Mouse (Mus musculus) hindbrain, embryonic 12.5 days (tissue): ENCODE results near the gene Fam172a. TPM values are rescaled to one million over a fixed set of nuclear protein-coding genes. Genes with fewer than 3 reads are reported as not detected.
A peak's percentile ranks its signal among the peaks of the same experiment; 100 is the strongest.

Experiments
- ATAC-seq: fragments of 200-750 bp; cut with Nextera tagmentation; 2 replicates; pipeline ENCODE4 v1.8.0; 2017; ENCODE audit warnings: moderate TSS enrichment; ENCODE audit not compliant: low FRiP score
- H3K27ac ChIP-seq: fragments of 300-500 bp; sonication (generic); 2 replicates; pipeline ENCODE4 v1.5.1; 2016; ENCODE audit warnings: mild to moderate bottlenecking
- H3K27me3 ChIP-seq: fragments of 300-500 bp; sonication (generic); 2 replicates; pipeline ENCODE4 v1.6.1; 2016; ENCODE audit warnings: mild to moderate bottlenecking
- H3K36me3 ChIP-seq: fragments of 300-500 bp; sonication (generic); 2 replicates; pipeline ENCODE4 v1.6.1; 2016; ENCODE audit warnings: mild to moderate bottlenecking
- H3K4me1 ChIP-seq: fragments of 300-500 bp; sonication (generic); 2 replicates; pipeline ENCODE4 v1.6.1; 2016
- H3K4me2 ChIP-seq: fragments of 300-500 bp; sonication (generic); replicated peaks from 2 replicates; pipeline ENCODE4 v1.6.1; 2016; ENCODE audit warnings: mild to moderate bottlenecking
- H3K4me3 ChIP-seq: fragments of 300-500 bp; sonication (generic); 2 replicates; pipeline ENCODE4 v1.5.1; 2016; ENCODE audit warnings: mild to moderate bottlenecking
- H3K9ac ChIP-seq: fragments of 300-500 bp; sonication (generic); 2 replicates; pipeline ENCODE4 v1.6.1; 2016; ENCODE audit warnings: mild to moderate bottlenecking, moderate library complexity
- H3K9me3 ChIP-seq: fragments of 300-500 bp; sonication (generic); replicated peaks from 2 replicates; pipeline ENCODE4 v1.6.1; 2016; ENCODE audit warnings: mild to moderate bottlenecking
- WGBS: fragments of 180-500 bp; shearing (Covaris S2); methylation state at CpG from one replicate; pipeline ENCODE4 v1.1.7; 2016; 5-methylcytosine and 5-hydroxymethylcytosine counted together
- polyA plus RNA-seq: library from polyadenylated mRNA; unstranded; fragments of >200 nt; fragmentation: Nextera tagmentation; extraction: Ambion mirVana; gene quantifications from 2 replicates; pipeline ENCODE4 v1.2.1, GENCODE M21; 2016

Gene Fam172a
- polyA plus RNA-seq, 1 experiment from 2014 or later, result 42.4 TPM

DNA sequence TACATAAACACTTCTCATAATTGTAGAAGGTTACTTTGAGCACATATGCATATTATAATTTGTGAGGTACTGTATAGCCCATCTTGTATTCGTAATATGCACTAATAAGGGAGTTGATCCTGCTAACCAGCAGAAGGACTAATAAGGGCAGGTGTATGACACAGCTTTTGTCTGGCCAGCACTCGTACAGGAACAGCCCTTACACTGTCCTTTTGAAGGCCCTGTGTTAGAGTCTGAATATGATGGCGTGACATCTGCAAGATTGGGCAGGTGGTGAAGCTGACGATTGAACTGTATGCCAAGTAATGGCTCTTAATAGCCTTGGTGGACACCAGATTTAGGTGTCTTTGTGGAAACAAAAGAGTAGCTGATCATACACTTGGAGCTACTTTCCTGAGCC, 176.3 kb downstream of the Fam172a start:
- WGBS, result 68% methylated on average over 4 of the region's 4 CpGs
- ATAC-seq, result no peak
- H3K27ac ChIP-seq, result no peak overlapping the region
- no peak overlapping the region for H3K9ac ChIP-seq
- H3K9me3 ChIP-seq, result no peaks in the 10 kb centered on the region
- no peak overlapping the region for H3K4me2 ChIP-seq
- no peaks in the 10 kb centered on the region for H3K27me3 ChIP-seq
- H3K4me1 ChIP-seq, result peaks cover 3% of the 10 kb centered on the region; the same call in 1 of the 2 replicates
- H3K4me3 ChIP-seq, result no peak overlapping the region
- no peaks in the 10 kb centered on the region for H3K36me3 ChIP-seq

DNA sequence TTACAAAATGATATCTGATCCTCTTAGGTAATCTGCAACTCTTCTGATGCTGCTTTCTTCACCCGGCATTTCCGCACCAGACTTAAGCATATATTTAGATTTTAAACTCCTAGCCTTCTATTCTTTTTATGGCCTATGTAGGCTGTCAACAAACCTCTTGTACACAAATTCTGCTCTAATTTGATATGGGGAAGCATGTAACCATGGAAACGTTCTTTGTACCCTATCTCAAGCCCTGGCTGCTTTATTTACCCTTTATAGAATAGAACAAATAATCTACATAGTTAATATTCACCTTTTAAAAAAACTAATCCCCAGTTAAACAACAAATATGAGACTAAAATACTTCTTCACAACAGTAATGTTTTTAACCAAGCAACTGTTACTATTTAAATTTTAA, 176.7 kb downstream of the Fam172a start:
- no peaks in the 10 kb centered on the region for H3K36me3 ChIP-seq
- no peak overlapping the region for H3K4me2 ChIP-seq
- H3K9ac ChIP-seq, result no peak overlapping the region
- H3K4me1 ChIP-seq, result peaks cover 3% of the 10 kb centered on the region; the same call in 1 of the 2 replicates
- WGBS, result 78% methylated on average over 3 of the region's 3 CpGs
- no peaks in the 10 kb centered on the region for H3K9me3 ChIP-seq
- no peak for ATAC-seq
- H3K27ac ChIP-seq, result no peak overlapping the region
- no peak overlapping the region for H3K4me3 ChIP-seq
- no peaks in the 10 kb centered on the region for H3K27me3 ChIP-seq

DNA sequence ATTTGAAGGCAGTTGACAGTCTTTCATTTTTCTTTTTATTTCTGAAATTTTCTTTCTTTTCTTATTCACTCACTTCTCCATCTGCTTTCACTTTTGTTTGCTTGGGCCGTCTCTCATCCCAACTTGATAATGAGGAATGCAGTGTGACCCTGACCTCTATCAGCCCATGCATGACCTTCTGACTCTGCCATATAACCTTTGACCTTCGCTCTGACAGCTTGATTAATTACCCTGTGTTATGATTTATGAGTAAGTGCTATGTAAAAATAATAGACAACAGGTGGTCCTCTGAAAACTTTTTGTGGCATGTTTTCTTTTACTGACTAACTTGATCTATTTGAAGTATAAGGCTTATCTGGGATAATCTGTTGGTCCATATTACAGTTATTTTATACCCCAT, 195.8 kb downstream of the Fam172a start:
- Histone ChIP-seq H3K27ac (no peak overlapping the region), H3K36me3 (no peaks in the 10 kb centered on the region), H3K9ac (no peak overlapping the region), H3K4me3 (no peak overlapping the region), H3K4me1 (peaks cover 12% of the 10 kb centered on the region), H3K9me3 (no peaks in the 10 kb centered on the region), H3K4me2 (no peak overlapping the region), H3K27me3 (no peaks in the 10 kb centered on the region)
- no peak for ATAC-seq
- 16% methylated on average over 2 of the region's 2 CpGs for WGBS

DNA sequence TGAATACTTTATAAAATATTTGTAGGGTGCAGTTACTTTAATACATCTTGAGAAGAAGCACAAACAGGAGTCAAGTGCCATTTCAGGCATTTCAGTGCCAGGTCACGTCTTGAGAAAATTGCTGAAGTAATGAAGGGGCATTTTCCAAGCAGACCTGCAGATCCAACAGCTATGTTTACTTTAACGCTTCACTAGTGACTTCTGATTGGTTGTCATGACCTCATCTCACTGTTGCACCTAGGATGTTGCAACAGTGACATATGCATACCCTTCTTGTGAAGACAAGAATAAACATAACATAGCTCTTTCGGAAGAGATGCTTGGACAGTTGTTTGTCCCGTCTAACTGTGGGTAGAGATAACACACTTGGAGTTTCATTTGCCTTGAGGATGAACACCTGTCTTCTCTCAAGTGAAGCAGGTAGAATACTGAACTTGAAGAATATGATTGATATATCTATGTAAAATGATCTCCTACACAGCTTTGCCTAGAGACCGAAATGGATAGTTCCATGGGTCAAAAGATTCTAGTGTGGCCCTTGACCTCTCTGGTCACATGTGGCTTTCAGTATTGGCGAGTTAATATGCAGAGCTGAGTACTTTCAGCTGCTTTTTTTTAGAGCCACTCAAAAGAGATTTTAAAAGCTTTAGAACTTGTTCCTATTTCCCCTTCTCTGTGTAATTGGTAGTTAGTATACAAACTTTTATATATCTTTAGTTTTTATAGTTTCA, 196.4 kb downstream of the Fam172a start:
- Histone ChIP-seq H3K27ac (no peak overlapping the region), H3K9ac (no peak overlapping the region), H3K9me3 (no peaks in the 10 kb centered on the region), H3K4me1 (peaks cover 9% of the 10 kb centered on the region), H3K4me2 (no peak overlapping the region), H3K27me3 (no peaks in the 10 kb centered on the region), H3K36me3 (no peaks in the 10 kb centered on the region), H3K4me3 (no peak overlapping the region)
- no peak for ATAC-seq
- WGBS, result 24% methylated on average over 6 of the region's 6 CpGs

DNA sequence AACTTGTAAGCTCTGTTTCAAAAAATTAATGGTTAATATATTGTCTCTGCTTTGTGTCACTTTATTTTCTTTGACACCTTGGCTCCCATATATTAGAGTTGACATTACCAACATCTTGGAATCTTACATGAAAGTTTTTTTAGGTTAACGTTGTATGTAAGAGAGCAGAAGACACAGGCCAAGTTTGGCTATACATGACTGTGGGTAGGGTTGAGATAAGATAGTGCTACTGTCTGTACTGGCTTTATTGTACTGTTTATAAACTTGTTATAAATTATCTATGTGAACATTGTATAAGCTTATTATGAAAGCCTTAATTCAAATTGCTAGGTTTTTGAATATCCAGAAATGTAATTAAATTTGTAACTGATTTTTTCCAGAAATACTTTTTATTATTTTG, 197.9 kb downstream of the Fam172a start:
- no peak overlapping the region for H3K4me3 ChIP-seq
- H3K9ac ChIP-seq, result no peak overlapping the region
- no peaks in the 10 kb centered on the region for H3K9me3 ChIP-seq
- no peak overlapping the region for H3K4me2 ChIP-seq
- 48% methylated on average over 1 of the region's 1 CpGs for WGBS
- ATAC-seq, result no peak
- H3K4me1 ChIP-seq, result 0 out of 2 replicates have a peak, but pooled peaks cover 3% of the 10 kb centered on the region
- H3K27me3 ChIP-seq, result no peaks in the 10 kb centered on the region
- no peaks in the 10 kb centered on the region for H3K36me3 ChIP-seq
- no peak overlapping the region for H3K27ac ChIP-seq

DNA sequence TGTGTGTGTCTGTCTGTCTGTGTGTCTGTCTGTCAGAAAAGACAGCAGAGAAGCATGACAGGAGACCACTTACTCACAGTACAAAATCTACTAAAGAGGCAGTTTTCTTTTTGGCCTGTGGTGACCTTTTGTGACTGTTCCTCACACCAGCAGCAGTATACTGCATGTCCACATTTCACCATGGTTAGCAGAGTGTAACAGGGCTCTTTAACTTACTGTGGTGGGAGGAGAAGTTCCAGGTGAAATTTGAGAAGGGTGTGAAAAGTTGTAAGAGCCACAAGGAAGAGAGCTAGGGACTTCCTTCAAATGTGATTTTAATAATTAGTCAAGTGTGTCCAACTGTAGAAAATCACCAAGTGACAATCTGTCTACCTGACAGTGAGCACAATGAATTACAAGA, 199.0 kb downstream of the Fam172a start:
- H3K9me3 ChIP-seq, result no peaks in the 10 kb centered on the region
- no peak overlapping the region for H3K9ac ChIP-seq
- H3K27me3 ChIP-seq, result no peaks in the 10 kb centered on the region
- ATAC-seq, result peak; percentile 63
- no peaks in the 10 kb centered on the region for H3K36me3 ChIP-seq
- H3K27ac ChIP-seq, result no peak overlapping the region
- no peak overlapping the region for H3K4me2 ChIP-seq
- no peak overlapping the region for H3K4me3 ChIP-seq
- 0 out of 2 replicates have a peak, but pooled peaks cover 3% of the 10 kb centered on the region for H3K4me1 ChIP-seq

DNA sequence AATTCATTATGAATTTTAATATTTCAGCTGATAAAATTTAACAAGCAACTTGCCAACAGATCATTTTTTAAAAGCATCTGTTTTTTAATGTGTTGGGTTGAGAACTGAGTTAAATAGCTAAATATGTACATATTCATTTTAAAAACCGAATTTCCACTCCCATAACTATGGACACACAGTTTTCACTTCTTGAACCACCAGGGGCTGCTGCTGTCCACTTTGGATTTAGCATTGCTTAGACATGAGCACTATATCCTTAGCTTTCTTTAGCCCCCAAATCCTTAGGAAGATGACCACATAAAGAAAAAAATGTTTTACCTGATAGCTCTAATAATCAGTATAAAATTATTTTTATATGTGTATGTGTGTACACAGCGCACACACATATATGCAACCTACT, 207.4 kb downstream of the Fam172a start:
- Histone ChIP-seq H3K27me3 (no peaks in the 10 kb centered on the region), H3K9me3 (no peaks in the 10 kb centered on the region), H3K4me3 (no peak overlapping the region), H3K27ac (no peak overlapping the region), H3K36me3 (no peaks in the 10 kb centered on the region), H3K4me2 (no peak overlapping the region), H3K9ac (no peak overlapping the region), H3K4me1 (no peaks in the 10 kb centered on the region)
- ATAC-seq, result no peak
- WGBS, result 83% methylated on average over 2 of the region's 2 CpGs

DNA sequence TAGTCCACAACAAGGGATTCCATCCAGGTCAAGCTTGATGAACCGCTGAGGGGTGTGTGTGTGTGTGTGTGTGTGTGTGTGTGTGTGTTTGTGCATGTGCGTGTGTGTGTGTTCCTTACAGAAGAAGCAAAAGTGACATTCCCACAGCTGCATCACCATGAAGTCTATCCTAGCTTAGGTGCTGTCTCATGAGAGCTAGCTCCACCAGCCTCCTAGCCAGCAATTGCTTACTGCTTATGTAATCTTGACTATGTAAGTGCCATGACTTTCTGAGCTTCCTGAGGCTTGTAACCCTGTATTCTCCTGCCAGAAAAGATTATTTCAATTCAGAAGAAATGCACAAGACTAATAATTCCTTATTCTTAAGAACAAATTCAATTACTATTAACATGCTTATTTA, 221.0 kb downstream of the Fam172a start:
- no peaks in the 10 kb centered on the region for H3K9me3 ChIP-seq
- no peaks in the 10 kb centered on the region for H3K27me3 ChIP-seq
- H3K36me3 ChIP-seq, result no peaks in the 10 kb centered on the region
- no peak overlapping the region for H3K27ac ChIP-seq
- H3K4me1 ChIP-seq, result no peaks in the 10 kb centered on the region
- no peak overlapping the region for H3K4me2 ChIP-seq
- 81% methylated on average over 2 of the region's 2 CpGs for WGBS
- H3K9ac ChIP-seq, result no peak overlapping the region
- no peak for ATAC-seq
- no peak overlapping the region for H3K4me3 ChIP-seq

DNA sequence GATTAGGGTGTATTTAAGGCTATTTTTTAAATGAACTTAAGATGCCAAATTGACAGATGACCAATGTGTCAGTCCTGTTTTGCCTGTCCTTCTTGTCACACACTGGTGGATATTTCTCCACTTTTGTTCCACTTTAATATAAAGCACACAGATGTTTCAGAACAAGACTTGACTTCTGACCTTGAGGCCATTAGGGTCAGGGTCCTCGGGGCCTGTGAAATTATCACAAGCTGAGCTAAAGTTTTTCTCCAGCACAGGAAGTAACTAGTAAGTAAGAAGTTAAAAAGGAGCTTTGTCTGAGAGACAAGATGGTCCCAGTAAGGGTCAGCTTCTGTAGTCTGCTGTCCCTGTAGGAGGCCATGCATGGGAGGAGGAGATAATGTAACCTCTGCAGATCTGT, 255.8 kb downstream of the Fam172a start:
- no peak overlapping the region for H3K4me3 ChIP-seq

DNA sequence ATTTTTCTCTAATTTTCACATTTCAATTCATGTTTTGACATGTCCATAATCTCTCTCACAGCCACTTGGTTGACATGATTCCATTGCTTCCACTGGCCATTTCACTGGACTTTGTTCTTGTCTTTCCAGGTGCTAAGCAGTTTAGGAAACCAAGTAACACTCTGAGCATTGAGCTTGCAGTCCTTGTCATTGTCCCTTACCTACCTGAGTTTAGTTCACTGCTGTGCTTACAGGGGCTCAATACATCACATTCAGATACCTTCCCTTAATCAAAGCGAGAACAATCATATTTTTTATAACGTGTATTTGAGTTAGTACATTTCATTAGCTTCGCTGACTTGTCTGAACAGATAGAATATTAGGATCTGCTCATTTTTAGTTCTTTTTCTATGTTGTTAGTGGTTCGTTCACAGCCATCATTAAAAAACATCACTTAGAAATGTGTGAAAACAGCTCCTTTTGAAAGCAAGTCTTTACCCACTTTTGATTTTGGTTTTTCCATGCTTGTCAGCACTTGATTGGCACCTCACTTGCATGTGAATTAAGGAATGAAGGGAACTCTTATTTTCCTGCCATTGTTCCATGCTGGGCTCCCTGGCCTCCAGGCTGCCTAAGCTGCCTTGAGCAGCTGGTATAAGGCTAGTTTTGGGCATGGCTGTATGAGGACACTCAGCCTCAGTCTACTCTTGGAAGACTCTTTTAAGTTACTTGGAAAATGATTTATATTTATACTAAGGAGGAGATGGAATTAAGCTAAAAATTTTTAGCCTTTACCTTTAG, 257.9 kb downstream of the Fam172a start:
- Histone ChIP-seq H3K4me3 (no peak overlapping the region), H3K27ac (no peak overlapping the region), H3K4me2 (no peak overlapping the region), H3K9me3 (no peaks in the 10 kb centered on the region), H3K36me3 (no peaks in the 10 kb centered on the region), H3K4me1 (peaks cover 3% of the 10 kb centered on the region; the same call in 1 of the 2 replicates), H3K9ac (no peak overlapping the region), H3K27me3 (no peaks in the 10 kb centered on the region)
- 57% methylated on average over 4 of the region's 4 CpGs for WGBS
- peak; percentile 71; the same call in 1 of the 2 replicates for ATAC-seq

More for the DNA sequence above, 255.8 kb downstream of the Fam172a start:
- H3K27me3 ChIP-seq, result no peaks in the 10 kb centered on the region
- peaks cover 3% of the 10 kb centered on the region; the same call in 1 of the 2 replicates for H3K4me1 ChIP-seq
- H3K4me2 ChIP-seq, result no peak overlapping the region
- no peaks in the 10 kb centered on the region for H3K9me3 ChIP-seq
- no peaks in the 10 kb centered on the region for H3K36me3 ChIP-seq
- no peak for ATAC-seq
- 0% methylated on average over 1 of the region's 1 CpGs for WGBS
- H3K9ac ChIP-seq, result no peak overlapping the region
- no peak overlapping the region for H3K27ac ChIP-seq

DNA sequence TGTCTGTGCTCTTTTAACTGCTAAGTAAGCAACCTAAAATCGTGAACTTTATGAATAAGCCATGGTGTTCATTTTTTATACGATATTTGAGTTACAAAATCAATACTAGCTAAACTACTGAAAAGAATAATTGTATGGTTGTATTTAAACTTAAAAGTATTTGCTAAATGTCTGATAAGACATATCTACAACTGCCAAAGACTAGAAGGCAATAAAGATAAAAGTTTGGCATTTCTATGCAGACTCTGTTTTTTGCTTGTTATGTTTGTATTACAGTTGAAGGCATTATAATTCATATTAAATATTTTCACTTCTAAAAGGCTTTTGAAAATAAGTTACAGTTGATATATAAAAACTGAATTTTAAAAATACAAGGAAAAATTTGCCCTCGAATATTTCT, 274.4 kb downstream of the Fam172a start:
- WGBS, result 86% methylated on average over 3 of the region's 3 CpGs
- no peak overlapping the region for H3K4me2 ChIP-seq
- no peak overlapping the region for H3K27ac ChIP-seq
- H3K4me1 ChIP-seq, result no peaks in the 10 kb centered on the region
- ATAC-seq, result no peak
- H3K27me3 ChIP-seq, result no peaks in the 10 kb centered on the region
- H3K36me3 ChIP-seq, result no peaks in the 10 kb centered on the region
- no peaks in the 10 kb centered on the region for H3K9me3 ChIP-seq
- no peak overlapping the region for H3K4me3 ChIP-seq
- H3K9ac ChIP-seq, result no peak overlapping the region

DNA sequence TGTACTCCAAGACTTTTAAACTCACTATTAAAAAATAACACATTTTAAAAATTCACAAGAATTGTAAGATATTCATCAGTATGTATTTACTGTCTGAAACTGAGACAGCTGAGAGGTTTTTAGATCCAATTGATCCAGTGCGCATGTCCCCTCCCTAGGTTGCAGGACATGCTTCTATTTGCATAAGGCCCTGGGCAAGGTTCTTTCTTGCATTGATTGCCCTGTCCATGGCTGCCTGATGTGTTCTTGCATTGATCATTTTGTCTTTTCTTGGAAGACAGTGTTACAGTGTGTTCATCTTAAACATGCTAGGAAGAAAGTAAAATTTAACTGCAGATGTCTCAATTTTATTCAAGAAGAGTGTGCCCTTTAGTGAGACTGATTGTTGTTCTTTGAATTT, 275.3 kb downstream of the Fam172a start:
- 42% methylated on average over 1 of the region's 1 CpGs for WGBS
- H3K4me3 ChIP-seq, result no peak overlapping the region
- H3K4me1 ChIP-seq, result no peaks in the 10 kb centered on the region; the same call in 1 of the 2 replicates
- ATAC-seq, result no peak
- H3K27me3 ChIP-seq, result no peaks in the 10 kb centered on the region
- no peaks in the 10 kb centered on the region for H3K9me3 ChIP-seq
- H3K4me2 ChIP-seq, result no peak overlapping the region
- H3K9ac ChIP-seq, result no peak overlapping the region
- no peaks in the 10 kb centered on the region for H3K36me3 ChIP-seq
- H3K27ac ChIP-seq, result no peak overlapping the region
